Mouse (Mus musculus) neural tube, embryonic 10.5 days (tissue): Measurements from ENCODE around the gene Nbas.

Experiments
- DNase-seq: peaks from one replicate; pipeline ENCODE4 v3.0.0-alpha.2; 2017; ENCODE audit warnings: low spot score; ENCODE audit errors: extremely low spot score

The Nbas gene

GRCm38 (mm10) chr12:13382046-13382445 lies 113.1 kb downstream of the Nbas start:
- DNase-seq: no peak

GRCm38 (mm10) chr12:13389644-13390043 lies 120.7 kb downstream of the Nbas start:
- no peak for DNase-seq

- DNase-seq: no peak
These were observed 141.3 kb downstream of the Nbas start for GRCm38 (mm10) chr12:13410191-13410590.

- no peak for DNase-seq
These were observed 149.7 kb downstream of the Nbas start for GRCm38 (mm10) chr12:13418651-13419050.

- DNase-seq: no peak
These were observed 161.3 kb downstream of the Nbas start for GRCm38 (mm10) chr12:13430219-13430618.

GRCm38 (mm10) chr12:13444653-13445431 lies 175.9 kb downstream of the Nbas start:
- DNase-seq: no peak

- no peak for DNase-seq
These were observed 176.6 kb downstream of the Nbas start for GRCm38 (mm10) chr12:13445486-13446065.

- no peak for DNase-seq
These were observed 180.0 kb downstream of the Nbas start for GRCm38 (mm10) chr12:13448916-13449315.

GRCm38 (mm10) chr12:13452050-13452449 lies 183.1 kb downstream of the Nbas start:
- DNase-seq: no peak

GRCm38 (mm10) chr12:13460223-13460853 lies 191.4 kb downstream of the Nbas start:
- DNase-seq: no peak

- DNase-seq: no peak
These were observed 192.7 kb downstream of the Nbas start for GRCm38 (mm10) chr12:13461558-13462153.

- DNase-seq: no peak
These were observed 193.5 kb downstream of the Nbas start for GRCm38 (mm10) chr12:13462397-13462796.

- DNase-seq: no peak
These were observed 196.6 kb downstream of the Nbas start for GRCm38 (mm10) chr12:13465554-13465953.

GRCm38 (mm10) chr12:13474881-13475280 lies 205.9 kb downstream of the Nbas start:
- no peak for DNase-seq

- no peak for DNase-seq
These were observed 210.2 kb downstream of the Nbas start for GRCm38 (mm10) chr12:13479163-13479562.

GRCm38 (mm10) chr12:13486278-13486677 lies 217.3 kb downstream of the Nbas start:
- DNase-seq: no peak

- no peak for DNase-seq
These were observed 228.3 kb downstream of the Nbas start for GRCm38 (mm10) chr12:13497211-13497610.

- no peak for DNase-seq
These were observed 230.4 kb downstream of the Nbas start for GRCm38 (mm10) chr12:13499237-13499889.

GRCm38 (mm10) chr12:13500191-13500590 lies 231.3 kb downstream of the Nbas start:
- no peak for DNase-seq

- no peak for DNase-seq
These were observed 236.0 kb downstream of the Nbas start for GRCm38 (mm10) chr12:13504771-13505444.

- DNase-seq: no peak
These were observed 249.1 kb downstream of the Nbas start for GRCm38 (mm10) chr12:13518082-13518481.
